Mouse (Mus musculus) C2C12 (cell line): ENCODE data around the gene Cfap74.

Experiments
- CEBPB ChIP-seq: IDR thresholded peaks from one replicate; pipeline ENCODE4 v1.6.1; 2011; ENCODE audit warnings: low read depth, mild to moderate bottlenecking, control low read depth, moderate library complexity
- CTCF ChIP-seq: IDR thresholded peaks from one replicate; pipeline ENCODE4 v1.5.1; 2011; ENCODE audit not compliant: control insufficient read depth, insufficient read depth, insufficient read length
- MYOG ChIP-seq: IDR thresholded peaks from one replicate; pipeline ENCODE4 v1.6.1; 2011; ENCODE audit not compliant: control insufficient read depth, insufficient read length; ENCODE audit errors: extremely low read depth
- USF1 ChIP-seq: IDR thresholded peaks from one replicate; pipeline ENCODE4 v1.6.1; 2011; ENCODE audit warnings: low read depth, mild to moderate bottlenecking, control low read depth, moderate library complexity

GRCm38 (mm10) chr4:155368684-155369083 is 40.3 kb upstream of the Cfap74 start:
- no peak for TF ChIP-seq CEBPB
- peak; percentile 59 for TF ChIP-seq CTCF
- no peak for TF ChIP-seq MYOG
- no peak for TF ChIP-seq USF1
